Mouse (Mus musculus) intestine, postnatal 0 days (tissue): ENCODE data around the gene Cd96. TPM values are rescaled to one million over a fixed set of nuclear protein-coding genes. Genes with fewer than 3 reads are reported as not detected.

ENCODE experiments used
- ATAC-seq: fragments of 200-750 bp; cut with Nextera tagmentation; 2 replicates; pipeline ENCODE4 v1.8.0; 2017; ENCODE audit warnings: mild to moderate bottlenecking, moderate TSS enrichment, moderate library complexity
- H3K27ac ChIP-seq: fragments of 300-500 bp; sonication (generic); 2 replicates; pipeline ENCODE4 v1.5.1; 2014; ENCODE audit warnings: mild to moderate bottlenecking, low read depth, low read length, moderate library complexity
- H3K27me3 ChIP-seq: fragments of 300-500 bp; sonication (generic); replicated peaks from 2 replicates; pipeline ENCODE4 v1.6.1; 2014; ENCODE audit warnings: low read length, mixed read lengths; ENCODE audit not compliant: control insufficient read depth, insufficient read depth
- H3K36me3 ChIP-seq: fragments of 300-500 bp; sonication (generic); 2 replicates; pipeline ENCODE4 v1.6.1; 2014; ENCODE audit warnings: mild to moderate bottlenecking, moderate library complexity; ENCODE audit not compliant: control insufficient read depth, insufficient read depth
- H3K4me1 ChIP-seq: fragments of 300-500 bp; sonication (generic); replicated peaks from 2 replicates; pipeline ENCODE4 v1.6.1; 2014; ENCODE audit warnings: antibody characterized with exemption, low read length, mixed read lengths; ENCODE audit not compliant: control insufficient read depth, insufficient read depth
- H3K4me2 ChIP-seq: fragments of 300-500 bp; sonication (generic); replicated peaks from 2 replicates; pipeline ENCODE4 v1.6.1; 2014; ENCODE audit warnings: low read depth, mild to moderate bottlenecking, moderate library complexity
- H3K4me3 ChIP-seq: fragments of 300-500 bp; sonication (generic); 2 replicates; pipeline ENCODE4 v1.5.1; 2014; ENCODE audit warnings: low read depth, low read length
- H3K9ac ChIP-seq: fragments of 300-500 bp; sonication (generic); 2 replicates; pipeline ENCODE4 v1.6.1; 2014; ENCODE audit warnings: mild to moderate bottlenecking, low read depth, low read length
- H3K9me3 ChIP-seq: fragments of 300-500 bp; sonication (generic); 2 replicates; pipeline ENCODE4 v1.6.1; 2016; ENCODE audit warnings: mixed run types; ENCODE audit not compliant: control insufficient read depth
- CTCF ChIP-seq: sonication (generic); IDR thresholded peaks from 2 replicates; pipeline ENCODE4 v1.5.1; 2016; ENCODE audit warnings: low read depth, mild to moderate bottlenecking, control low read depth, antibody characterized with exemption, moderate library complexity
- WGBS: fragments of 180-500 bp; shearing (Covaris S2); extraction: QIAGEN DNeasy Blood & Tissue Kit; methylation state at CpG from one replicate; pipeline ENCODE4 v1.1.7; 2014; 5-methylcytosine and 5-hydroxymethylcytosine counted together
- polyA plus RNA-seq: library from polyadenylated mRNA; unstranded; fragments of >200 nt; fragmentation: Nextera tagmentation; extraction: Ambion mirVana; gene quantifications from 2 replicates; pipeline ENCODE4 v1.2.1, GENCODE M21; 2015

Gene Cd96
- polyA plus RNA-seq, 1 experiment from 2014 or later: 0.17 TPM

DNA sequence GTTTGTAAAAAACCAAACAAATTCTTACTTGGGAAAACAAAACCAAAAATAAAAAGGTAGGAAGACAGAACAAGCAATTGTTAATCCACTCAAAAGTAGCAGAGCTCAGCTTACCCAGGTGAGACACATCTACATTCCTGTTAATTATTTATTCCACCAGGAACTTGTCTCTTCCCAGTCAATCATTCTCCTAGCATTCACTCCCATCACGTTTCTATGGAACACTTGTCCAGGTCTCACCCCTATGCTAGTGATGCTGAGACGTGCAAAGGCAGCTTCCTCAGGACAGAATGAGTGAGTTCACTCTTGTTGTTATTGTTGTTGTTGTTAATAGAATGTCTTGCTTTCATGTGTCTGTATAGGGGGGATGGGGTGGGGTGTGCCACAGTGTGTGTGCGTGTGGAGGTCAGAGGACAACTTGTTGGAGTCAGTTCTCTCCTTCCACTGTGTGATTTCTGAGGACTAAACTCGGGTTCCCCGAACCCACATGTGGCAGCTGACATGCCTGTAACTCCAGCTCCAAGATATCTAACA is 97.0 kb downstream of the Cd96 start:
- no peaks in the 10 kb centered on the region for H3K27me3 ChIP-seq
- H3K36me3 ChIP-seq: no peaks in the 10 kb centered on the region
- WGBS: 48% methylated on average over 5 of the region's 5 CpGs
- no peak for TF ChIP-seq CTCF
- H3K27ac ChIP-seq: no peak overlapping the region
- H3K4me1 ChIP-seq: no peaks in the 10 kb centered on the region
- no peak overlapping the region for H3K9ac ChIP-seq
- no peaks in the 10 kb centered on the region for H3K9me3 ChIP-seq
- H3K4me2 ChIP-seq: no peak overlapping the region
- no peak overlapping the region for H3K4me3 ChIP-seq
- peak; percentile 47 for ATAC-seq

- H3K4me1 ChIP-seq: no peaks in the 10 kb centered on the region
- peak; percentile 54 for ATAC-seq
- peak; percentile 91 for TF ChIP-seq CTCF
- H3K36me3 ChIP-seq: no peaks in the 10 kb centered on the region
- H3K9ac ChIP-seq: no peak overlapping the region
- no peak overlapping the region for H3K4me3 ChIP-seq
- no peak overlapping the region for H3K4me2 ChIP-seq
- no peaks in the 10 kb centered on the region for H3K9me3 ChIP-seq
- no peaks in the 10 kb centered on the region for H3K27me3 ChIP-seq
- no peak overlapping the region for H3K27ac ChIP-seq
- WGBS: 43% methylated on average over 5 of the region's 5 CpGs
Measured at GRCm38 (mm10) chr16:46022189-46022928, 97.7 kb downstream of the Cd96 start.

GRCm38 (mm10) chr16:46021302-46021701 is 98.7 kb downstream of the Cd96 start:
- Histone ChIP-seq H3K27me3 (no peaks in the 10 kb centered on the region), H3K4me2 (no peak overlapping the region), H3K4me1 (no peaks in the 10 kb centered on the region), H3K27ac (no peak overlapping the region), H3K9me3 (no peaks in the 10 kb centered on the region), H3K36me3 (no peaks in the 10 kb centered on the region), H3K4me3 (no peak overlapping the region), H3K9ac (no peak overlapping the region)
- WGBS: 90% methylated on average over 2 of the region's 2 CpGs
- ATAC-seq: no peak
- no peak for TF ChIP-seq CTCF

- no peak for ATAC-seq
- Histone ChIP-seq H3K9me3 (no peaks in the 10 kb centered on the region), H3K27me3 (no peaks in the 10 kb centered on the region), H3K27ac (0 out of 2 replicates have a peak overlapping the region, but pooled peaks have one; percentile 23), H3K4me3 (no peak overlapping the region), H3K9ac (no peak overlapping the region), H3K36me3 (no peaks in the 10 kb centered on the region), H3K4me2 (no peak overlapping the region), H3K4me1 (no peaks in the 10 kb centered on the region)
- no peak for TF ChIP-seq CTCF
- WGBS: 73% methylated on average over 2 of the region's 2 CpGs
Measured at GRCm38 (mm10) chr16:46020396-46020795, 99.7 kb downstream of the Cd96 start.

GRCm38 (mm10) chr16:46019799-46020198 is 100.3 kb downstream of the Cd96 start:
- Histone ChIP-seq H3K9ac (no peak overlapping the region), H3K27ac (peak overlapping the region; percentile 1; the same call in 1 of the 2 replicates), H3K27me3 (no peaks in the 10 kb centered on the region), H3K4me2 (no peak overlapping the region), H3K36me3 (no peaks in the 10 kb centered on the region), H3K4me3 (no peak overlapping the region), H3K4me1 (no peaks in the 10 kb centered on the region), H3K9me3 (no peaks in the 10 kb centered on the region)
- 50% methylated on average over 4 of the region's 4 CpGs for whole genome bisulfite sequencing
- TF ChIP-seq CTCF: no peak
- ATAC-seq: peak; percentile 84

DNA sequence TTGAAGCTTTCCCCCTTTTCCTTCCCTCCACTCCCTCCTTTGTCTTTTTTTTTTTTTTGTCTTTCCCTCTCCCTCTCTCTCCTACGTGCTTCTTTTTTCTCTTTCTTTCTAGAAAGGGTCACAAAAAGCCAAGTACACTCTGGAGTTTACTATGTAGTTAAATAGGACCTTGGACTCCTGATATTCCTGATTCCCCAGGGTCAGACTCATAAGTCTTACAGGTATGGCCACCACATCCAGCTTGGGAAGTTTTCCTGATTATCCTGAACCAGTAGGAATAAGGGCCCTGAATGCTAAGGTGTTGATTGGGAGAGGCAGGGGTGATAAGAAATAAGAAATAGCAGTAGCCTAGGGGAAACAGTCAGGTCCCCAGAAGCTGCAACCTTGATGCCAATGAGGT is 100.7 kb downstream of the Cd96 start:
- no peak for TF ChIP-seq CTCF
- Histone ChIP-seq H3K27me3 (no peaks in the 10 kb centered on the region), H3K4me2 (no peak overlapping the region), H3K36me3 (no peaks in the 10 kb centered on the region), H3K9ac (no peak overlapping the region), H3K9me3 (no peaks in the 10 kb centered on the region), H3K4me1 (no peaks in the 10 kb centered on the region), H3K4me3 (no peak overlapping the region), H3K27ac (peak overlapping the region; percentile 1; the same call in 1 of the 2 replicates)
- 28% methylated on average over 1 of the region's 1 CpGs for WGBS
- ATAC-seq: peak; percentile 75
